Mouse (Mus musculus): ENCODE results near the gene Ankdd1b. TPM values are rescaled to one million over a fixed set of nuclear protein-coding genes. Genes with fewer than 3 reads are reported as not detected.

The Ankdd1b gene
- total and polyA plus RNA-seq, 2 experiments = not detected

- no peaks in the 10 kb centered on the region for H3K79me2 ChIP-seq (ENCODE audit: control insufficient read depth, insufficient read depth, low read length)
- H3K36me3 ChIP-seq (ENCODE audit: control insufficient read depth, insufficient read depth, low read length) = peaks cover 26% of the 10 kb centered on the region
- H3K27me3 ChIP-seq (ENCODE audit: control insufficient read depth, insufficient read depth, low read length) = no peaks in the 10 kb centered on the region
- DNase-seq (ENCODE audit: extremely low read depth, low read depth, low spot score) = no peak
- no peak within 1 kb of the TSS for H3K9ac ChIP-seq (ENCODE audit: low read depth, low read length)
- TF ChIP-seq POLR2A (IDR thresholded peaks at IDR 0.05; ENCODE audit: extremely low read depth, insufficient read depth, low read length) (no peak), CTCF (IDR thresholded peaks at IDR 0.05; ENCODE audit: low read depth, low read length) (no peak)
- no peak within 1 kb of the TSS for H3K27ac ChIP-seq (replicated peaks; ENCODE audit: insufficient read depth, low read depth, low read length)
- H3K4me1 ChIP-seq (ENCODE audit: control insufficient read depth, insufficient read depth, low read length) = no peaks in the 10 kb centered on the region
- no peak within 1 kb of the TSS for H3K4me3 ChIP-seq (ENCODE audit: insufficient read depth, low read depth, low read length)
- 98% methylated on average over 3 of the region's 3 CpGs for WGBS
Observed at GRCm38 (mm10) chr13:96490433-96490832, 19.4 kb upstream of the Ankdd1b start, which contains the start of gene Gm17622. TSS of gene Gm17622 (plus strand) at chr13:96490733.

- TF ChIP-seq POLR2A (IDR thresholded peaks at IDR 0.05; ENCODE audit: extremely low read depth, insufficient read depth, low read length) (no peak), CTCF (IDR thresholded peaks at IDR 0.05; ENCODE audit: low read depth, low read length) (no peak)
- no peak for DNase-seq (ENCODE audit: extremely low read depth, low read depth, low spot score)
- WGBS = 97% methylated on average over 6 of the region's 6 CpGs
Observed at GRCm38 (mm10) chr13:96487968-96488367, 17.0 kb upstream of the Ankdd1b start.

GRCm38 (mm10) chr13:96487230-96487629, 16.2 kb upstream of the Ankdd1b start:
- WGBS = 88% methylated on average over 6 of the region's 6 CpGs
- no peak for DNase-seq (ENCODE audit: extremely low read depth, low read depth, low spot score)
- Histone ChIP-seq H3K27ac (replicated peaks; ENCODE audit: insufficient read depth, low read depth, low read length) (no peak overlapping the region), H3K79me2 (ENCODE audit: control insufficient read depth, insufficient read depth, low read length) (no peaks in the 10 kb centered on the region), H3K4me1 (ENCODE audit: control insufficient read depth, insufficient read depth, low read length) (no peaks in the 10 kb centered on the region), H3K27me3 (ENCODE audit: control insufficient read depth, insufficient read depth, low read length) (no peaks in the 10 kb centered on the region), H3K9ac (ENCODE audit: low read depth, low read length) (no peak overlapping the region), H3K4me3 (ENCODE audit: insufficient read depth, low read depth, low read length) (no peak overlapping the region), H3K36me3 (ENCODE audit: control insufficient read depth, insufficient read depth, low read length) (peaks cover 32% of the 10 kb centered on the region)
- no peak for TF ChIP-seq CTCF (IDR thresholded peaks at IDR 0.05; ENCODE audit: low read depth, low read length)
- TF ChIP-seq POLR2A (IDR thresholded peaks at IDR 0.05; ENCODE audit: extremely low read depth, insufficient read depth, low read length) = no peak

More at GRCm38 (mm10) chr13:96487968-96488367, 17.0 kb upstream of the Ankdd1b start:
- Histone ChIP-seq H3K36me3 (ENCODE audit: control insufficient read depth, insufficient read depth, low read length) (peaks cover 32% of the 10 kb centered on the region), H3K27me3 (ENCODE audit: control insufficient read depth, insufficient read depth, low read length) (no peaks in the 10 kb centered on the region), H3K4me3 (ENCODE audit: insufficient read depth, low read depth, low read length) (no peak overlapping the region), H3K4me1 (ENCODE audit: control insufficient read depth, insufficient read depth, low read length) (no peaks in the 10 kb centered on the region), H3K9ac (ENCODE audit: low read depth, low read length) (no peak overlapping the region), H3K27ac (replicated peaks; ENCODE audit: insufficient read depth, low read depth, low read length) (no peak overlapping the region), H3K79me2 (ENCODE audit: control insufficient read depth, insufficient read depth, low read length) (no peaks in the 10 kb centered on the region)

GRCm38 (mm10) chr13:96478991-96479390, 8.0 kb upstream of the Ankdd1b start:
- no peaks in the 10 kb centered on the region for H3K27me3 ChIP-seq (ENCODE audit: control insufficient read depth, insufficient read depth, low read length)
- no peak for TF ChIP-seq CTCF (IDR thresholded peaks at IDR 0.05; ENCODE audit: low read depth, low read length)
- no peak for TF ChIP-seq POLR2A (IDR thresholded peaks at IDR 0.05; ENCODE audit: extremely low read depth, insufficient read depth, low read length)
- DNase-seq (ENCODE audit: extremely low read depth, low read depth, low spot score) = no peak
- H3K27ac ChIP-seq (replicated peaks; ENCODE audit: insufficient read depth, low read depth, low read length) = no peak overlapping the region
- no peaks in the 10 kb centered on the region for H3K79me2 ChIP-seq (ENCODE audit: control insufficient read depth, insufficient read depth, low read length)
- no peak overlapping the region for H3K9ac ChIP-seq (ENCODE audit: low read depth, low read length)
- H3K4me1 ChIP-seq (ENCODE audit: control insufficient read depth, insufficient read depth, low read length) = no peaks in the 10 kb centered on the region
- 91% methylated on average over 1 of the region's 1 CpGs for WGBS
- H3K36me3 ChIP-seq (ENCODE audit: control insufficient read depth, insufficient read depth, low read length) = peaks cover 4% of the 10 kb centered on the region
- no peak overlapping the region for H3K4me3 ChIP-seq (ENCODE audit: insufficient read depth, low read depth, low read length)

GRCm38 (mm10) chr13:96477226-96477625, 6.2 kb upstream of the Ankdd1b start:
- peak; percentile 6 for DNase-seq (ENCODE audit: extremely low read depth, low read depth, low spot score)
- no peak for TF ChIP-seq CTCF (IDR thresholded peaks at IDR 0.05; ENCODE audit: low read depth, low read length)
- no peak for TF ChIP-seq POLR2A (IDR thresholded peaks at IDR 0.05; ENCODE audit: extremely low read depth, insufficient read depth, low read length)
- H3K27me3 ChIP-seq (ENCODE audit: control insufficient read depth, insufficient read depth, low read length) = no peaks in the 10 kb centered on the region
- 48% methylated on average over 4 of the region's 4 CpGs for WGBS
- no peak overlapping the region for H3K4me3 ChIP-seq (ENCODE audit: insufficient read depth, low read depth, low read length)
- no peak overlapping the region for H3K27ac ChIP-seq (replicated peaks; ENCODE audit: insufficient read depth, low read depth, low read length)
- H3K9ac ChIP-seq (ENCODE audit: low read depth, low read length) = no peak overlapping the region
- no peaks in the 10 kb centered on the region for H3K79me2 ChIP-seq (ENCODE audit: control insufficient read depth, insufficient read depth, low read length)
- H3K4me1 ChIP-seq (ENCODE audit: control insufficient read depth, insufficient read depth, low read length) = no peaks in the 10 kb centered on the region
- H3K36me3 ChIP-seq (ENCODE audit: control insufficient read depth, insufficient read depth, low read length) = no peaks in the 10 kb centered on the region; the same call in none of the 2 replicates

GRCm38 (mm10) chr13:96470556-96470955, 442 bp downstream of the Ankdd1b start:
- TF ChIP-seq POLR2A (IDR thresholded peaks at IDR 0.05; ENCODE audit: extremely low read depth, insufficient read depth, low read length) (no peak), CTCF (IDR thresholded peaks at IDR 0.05; ENCODE audit: low read depth, low read length) (no peak)

More at GRCm38 (mm10) chr13:96470556-96470955, 442 bp downstream of the Ankdd1b start:
- H3K4me1 ChIP-seq (ENCODE audit: control insufficient read depth, insufficient read depth, low read length) = no peaks in the 10 kb centered on the region
- no peaks in the 10 kb centered on the region for H3K27me3 ChIP-seq (ENCODE audit: control insufficient read depth, insufficient read depth, low read length)
- 64% methylated on average over 6 of the region's 6 CpGs for WGBS
- no peaks in the 10 kb centered on the region for H3K36me3 ChIP-seq (ENCODE audit: control insufficient read depth, insufficient read depth, low read length)
- H3K79me2 ChIP-seq (ENCODE audit: control insufficient read depth, insufficient read depth, low read length) = no peaks in the 10 kb centered on the region
- H3K9ac ChIP-seq (ENCODE audit: low read depth, low read length) = no peak overlapping the region
- no peak overlapping the region for H3K27ac ChIP-seq (replicated peaks; ENCODE audit: insufficient read depth, low read depth, low read length)
- no peak for DNase-seq (ENCODE audit: extremely low read depth, low read depth, low spot score)
- no peak overlapping the region for H3K4me3 ChIP-seq (ENCODE audit: insufficient read depth, low read depth, low read length)
